Mouse (Mus musculus): ENCODE measurements around the gene 6720489N17Rik. TPM values are rescaled to one million over a fixed set of nuclear protein-coding genes. Genes with fewer than 3 reads are reported as not detected.
A peak's percentile ranks its signal among the peaks of the same experiment; 100 is the strongest.
"Not testable (repeated sequence)": the region's sequence is repeated elsewhere in the genome, so short reads cannot be mapped to it uniquely, and the experiment has no call there.

Gene 6720489N17Rik
- polyA plus RNA-seq, 1 experiment from 2014 or later: 4.0 TPM

GRCm38 (mm10) chr13:62561696-62562095 is 62.3 kb downstream of the 6720489N17Rik start:
- WGBS: 35% methylated on average over 1 of the region's 1 CpGs
- DNase-seq (ENCODE audit: low spot score); H3K36me3 ChIP-seq (ENCODE audit: control insufficient read depth, insufficient read depth, low read length); H3K4me1 ChIP-seq (replicated peaks; ENCODE audit: control insufficient read depth, insufficient read depth); H3K9me3 ChIP-seq (ENCODE audit: control insufficient read depth, low read length); H3K27me3 ChIP-seq (ENCODE audit: control insufficient read depth, insufficient read depth, low read length); H3K27ac ChIP-seq (replicated peaks); H3K4me2 ChIP-seq (replicated peaks; ENCODE audit: low read depth); H3K4me3 ChIP-seq (ENCODE audit: low read depth, low read length); H3K9ac ChIP-seq (ENCODE audit: low read length); ATAC-seq (ENCODE audit: low FRiP score, low TSS enrichment): not testable (repeated sequence)
- peak; percentile 44 for TF ChIP-seq CTCF (IDR thresholded peaks at IDR 0.05; ENCODE audit: low read depth)

DNA sequence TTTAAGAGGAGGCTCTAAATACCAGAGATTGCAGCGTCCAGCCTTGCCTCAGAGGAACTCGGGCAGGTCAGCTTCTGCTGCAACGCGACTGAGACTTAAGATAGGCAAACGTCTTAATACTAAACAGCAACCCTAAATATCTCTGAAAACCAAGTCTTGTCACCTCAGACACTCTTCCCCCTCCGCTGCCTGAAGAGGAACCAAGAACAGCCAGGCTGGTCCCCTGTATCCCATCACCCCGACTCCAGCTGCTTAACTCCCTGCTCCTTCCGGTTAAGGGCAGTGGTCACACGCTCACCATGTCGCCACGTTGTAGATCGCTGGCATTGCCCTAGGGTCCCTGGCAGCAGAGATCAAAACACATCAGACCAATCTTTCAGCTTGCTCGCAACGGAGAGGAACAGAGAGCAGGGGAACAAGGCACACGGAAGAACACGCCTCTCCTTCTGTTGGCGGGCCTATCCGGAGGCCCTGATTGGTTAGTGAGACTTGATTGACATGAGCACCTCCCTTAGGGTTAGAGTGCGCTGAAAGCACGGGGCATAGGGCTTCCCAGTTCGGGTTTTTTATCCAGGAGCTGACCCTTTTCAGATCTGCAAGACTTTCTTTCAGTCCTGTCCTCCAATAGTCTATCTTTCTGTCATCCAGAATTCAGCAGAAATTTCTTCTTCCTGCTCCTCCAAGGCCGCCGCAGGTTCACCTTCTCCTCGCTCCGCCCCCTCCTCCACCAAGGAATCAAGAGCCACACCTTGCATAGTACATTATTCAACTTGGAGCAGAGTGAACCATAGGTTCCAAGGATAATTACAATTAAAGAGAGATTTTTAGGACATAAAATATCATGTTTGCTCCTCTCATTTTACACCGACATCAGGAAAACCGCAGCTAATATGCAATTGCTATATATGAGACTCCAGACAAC is 65.5 kb downstream of the 6720489N17Rik start, which contains the start of gene Zfp935:
Gene Zfp935 (minus strand): TSS at position 323 of the 922 bp plus-strand sequence.
- H3K9me3 ChIP-seq (ENCODE audit: control insufficient read depth, low read length); H3K9ac ChIP-seq (ENCODE audit: low read length); ATAC-seq (ENCODE audit: low FRiP score, low TSS enrichment); H3K4me1 ChIP-seq (replicated peaks; ENCODE audit: control insufficient read depth, insufficient read depth); H3K36me3 ChIP-seq (ENCODE audit: control insufficient read depth, insufficient read depth, low read length); H3K27me3 ChIP-seq (ENCODE audit: control insufficient read depth, insufficient read depth, low read length); H3K27ac ChIP-seq (replicated peaks): not testable (repeated sequence)
- DNase-seq (ENCODE audit: low spot score): peak; percentile 34
- WGBS: 4% methylated on average over 25 of the region's 27 CpGs
- H3K4me2 ChIP-seq (replicated peaks; ENCODE audit: low read depth): peak within 1 kb of the TSS; percentile 37; the same call in 1 of the 2 replicates
- H3K4me3 ChIP-seq (ENCODE audit: low read depth, low read length): peak within 1 kb of the TSS; percentile 38

Small RNAs within 50 kb of the gene (microRNA-seq; reads per million reads assigned to microRNA genes)
- gene Gm24020: not detected

Other genes starting within 250 kb of the 6720489N17Rik start
- 1.7 and 1.9 TPM in 2 replicates for gene Gm3604, start 241.0 kb downstream of the 6720489N17Rik start, polyA plus RNA-seq (2015; fragmentation: Nextera tagmentation; extraction: Ambion mirVana)
- gene Gm49359, start 157.3 kb downstream of the 6720489N17Rik start, polyA plus RNA-seq (2015; fragmentation: Nextera tagmentation; extraction: Ambion mirVana): 5.4 and 6.0 TPM in 2 replicates
- gene Zfp935, start 65.7 kb downstream of the 6720489N17Rik start, polyA plus RNA-seq (2015; fragmentation: Nextera tagmentation; extraction: Ambion mirVana): not detected in 2 replicates
- 4.7 and 5.4 TPM in 2 replicates for gene Zfp934, start 53.0 kb downstream of the 6720489N17Rik start, polyA plus RNA-seq (2015; fragmentation: Nextera tagmentation; extraction: Ambion mirVana)
- 8.5 and 8.7 TPM in 2 replicates for gene Platr25, start 136.5 kb upstream of the 6720489N17Rik start, polyA plus RNA-seq (2015; fragmentation: Nextera tagmentation; extraction: Ambion mirVana)
- gene Gm5141, start 161.6 kb upstream of the 6720489N17Rik start, polyA plus RNA-seq (2015; fragmentation: Nextera tagmentation; extraction: Ambion mirVana): 3.1 and 3.5 TPM in 2 replicates
- 143 and 146 TPM in 2 replicates for gene Fbp2, start 234.2 kb upstream of the 6720489N17Rik start, polyA plus RNA-seq (2015; fragmentation: Nextera tagmentation; extraction: Ambion mirVana)